Mouse (Mus musculus) heart, postnatal 36 days (tissue): Measurements from ENCODE around the gene Ube3c. TPM values are rescaled to one million over a fixed set of nuclear protein-coding genes. Genes with fewer than 3 reads are reported as not detected.
"Not testable (repeated sequence)": the region's sequence is repeated elsewhere in the genome, so short reads cannot be mapped to it uniquely, and the experiment has no call there.

Source experiments
- DNase-seq, 2 experiments: peaks; one replicate each; pipeline ENCODE4 v3.0.0; 2021 to 2022
- intact Hi-C: fragments of 180-260 bp; cut with DNase I; formaldehyde crosslinking; loops from one replicate; pipeline ENCODE4 v1.15.1; 2025
- total RNA-seq, 2 experiments: library from RNA; stranded (reverse); gene quantifications; 2 replicates each; pipeline ENCODE4 v1.2.3; 2021

Gene Ube3c
- total RNA-seq, 2 experiments from 2014 or later, result 37.1 to 40.1 TPM

DNA sequence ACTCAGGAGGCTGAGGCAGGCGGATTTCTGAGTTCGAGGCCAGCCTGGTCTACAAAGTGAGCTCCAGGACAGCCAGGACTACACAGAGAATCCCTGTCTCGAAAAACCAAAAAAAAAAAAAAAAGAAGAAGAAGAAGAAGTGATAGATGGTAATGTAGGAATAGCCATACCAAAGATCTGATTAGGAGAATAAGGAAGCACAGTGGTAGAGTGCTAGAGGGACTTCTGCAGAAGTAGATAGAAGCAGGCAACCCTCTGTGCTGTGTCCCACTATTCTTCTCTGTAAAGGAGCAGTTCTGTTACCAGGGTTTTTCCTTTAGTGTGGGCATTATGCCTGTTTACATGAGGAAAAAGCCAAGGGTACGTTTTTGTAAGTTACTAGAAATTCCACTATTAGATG lies 92.2 kb downstream of the Ube3c start:
- DNase-seq, intact Hi-C loops: not testable (repeated sequence)

DNA sequence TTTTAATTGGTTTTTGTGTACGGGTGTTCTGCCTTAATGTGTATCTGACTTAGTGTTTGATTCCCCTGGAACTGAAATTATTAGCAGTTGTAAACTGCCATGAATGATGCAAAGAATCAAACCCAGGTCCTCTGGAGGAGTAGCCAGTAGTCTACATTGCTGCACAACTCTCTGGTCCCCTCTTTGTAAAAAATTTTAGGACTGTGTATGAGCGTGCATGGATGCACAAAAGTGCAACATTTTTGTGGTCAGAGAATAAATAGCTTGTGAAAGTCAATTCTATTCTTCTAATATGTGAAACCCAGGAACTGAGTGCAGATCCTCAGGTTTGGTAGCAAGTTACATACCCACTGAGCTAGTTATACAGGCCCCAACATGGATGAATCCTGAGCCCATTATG lies 96.3 kb downstream of the Ube3c start:
- no peak for DNase-seq
- intact Hi-C loops, result no loop called here

DNA sequence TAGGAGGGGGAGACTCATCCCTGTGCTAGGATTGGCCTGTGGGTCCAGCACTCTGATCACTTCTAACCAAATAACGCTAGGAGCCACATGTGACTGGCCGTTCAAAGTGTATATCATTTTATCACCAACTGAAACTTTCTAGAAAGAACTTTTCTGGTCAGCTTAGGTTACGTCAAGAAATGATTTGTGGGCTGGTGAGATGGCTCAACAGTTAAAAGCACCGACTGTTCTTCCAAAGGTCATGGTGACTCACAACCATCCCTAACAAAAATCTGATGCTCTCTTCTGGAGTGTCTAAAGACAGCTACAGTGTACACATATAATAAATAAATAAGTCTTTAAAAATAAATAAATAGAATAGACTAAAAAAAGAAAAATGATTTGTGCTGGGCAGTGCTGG lies 103.5 kb downstream of the Ube3c start:
- no peak for DNase-seq
- intact Hi-C loops, result no loop called here

DNA sequence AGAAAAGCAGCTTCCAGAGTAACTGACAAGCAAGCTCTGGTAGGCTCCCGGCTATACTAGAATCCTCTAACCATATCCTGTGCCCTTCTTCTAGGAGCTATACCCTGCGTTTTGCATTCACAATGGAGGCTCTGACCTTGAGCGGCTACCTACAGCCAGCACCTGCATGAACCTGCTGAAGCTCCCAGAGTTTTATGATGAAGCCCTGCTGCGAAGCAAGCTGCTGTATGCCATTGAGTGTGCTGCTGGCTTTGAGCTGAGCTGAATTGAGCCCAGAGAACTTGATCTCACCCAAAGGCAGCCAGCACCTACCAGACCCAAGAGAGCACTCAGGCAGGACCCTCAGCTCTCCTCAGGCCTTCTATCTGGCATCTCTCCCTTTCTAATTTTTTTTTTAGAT lies 105.3 kb downstream of the Ube3c start:
- DNase-seq, result no peak
- intact Hi-C loops, result no loop called here

DNA sequence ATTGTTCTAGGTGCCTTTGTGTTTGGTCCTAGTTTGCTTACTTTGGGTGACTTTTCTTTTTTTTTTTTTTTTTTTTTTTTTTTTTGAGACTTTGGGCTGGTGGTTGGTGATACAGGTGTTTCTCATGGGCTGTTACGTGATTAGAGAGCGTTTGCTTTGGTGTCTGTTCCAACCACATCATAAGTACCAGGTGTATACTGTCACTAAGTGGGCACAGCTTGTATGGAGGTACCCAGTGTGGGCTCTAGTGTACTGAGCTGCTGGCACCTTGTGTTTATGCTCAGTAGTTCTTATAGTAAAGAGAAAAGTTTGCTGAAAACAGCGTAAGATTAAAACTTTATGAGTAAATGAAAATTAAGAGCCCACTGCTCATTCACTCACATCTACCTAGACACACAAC lies 107.4 kb downstream of the Ube3c start:
- DNase-seq, result no peak
- intact Hi-C loops, result no loop called here

DNA sequence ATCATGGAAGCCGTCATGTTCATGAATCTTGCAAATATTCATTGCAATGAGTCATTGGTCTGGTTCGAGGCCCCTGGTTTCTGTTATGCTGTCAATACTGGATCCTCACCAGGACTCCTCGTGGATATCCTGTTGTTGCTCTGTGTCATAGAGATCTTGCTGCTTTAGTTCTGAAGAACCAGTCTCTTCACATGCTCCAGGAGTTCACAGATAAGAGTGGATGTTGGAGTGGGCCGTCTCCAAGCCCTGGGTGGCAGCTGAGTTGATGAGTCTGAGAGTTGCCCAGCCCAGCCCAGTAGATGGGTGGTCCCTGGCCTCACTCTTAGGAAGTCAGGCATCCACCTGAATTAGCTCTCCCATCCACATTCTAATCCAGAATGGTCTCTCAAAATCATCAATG lies 116.0 kb downstream of the Ube3c start:
- no peak for DNase-seq
- intact Hi-C loops, result no loop called here

DNA sequence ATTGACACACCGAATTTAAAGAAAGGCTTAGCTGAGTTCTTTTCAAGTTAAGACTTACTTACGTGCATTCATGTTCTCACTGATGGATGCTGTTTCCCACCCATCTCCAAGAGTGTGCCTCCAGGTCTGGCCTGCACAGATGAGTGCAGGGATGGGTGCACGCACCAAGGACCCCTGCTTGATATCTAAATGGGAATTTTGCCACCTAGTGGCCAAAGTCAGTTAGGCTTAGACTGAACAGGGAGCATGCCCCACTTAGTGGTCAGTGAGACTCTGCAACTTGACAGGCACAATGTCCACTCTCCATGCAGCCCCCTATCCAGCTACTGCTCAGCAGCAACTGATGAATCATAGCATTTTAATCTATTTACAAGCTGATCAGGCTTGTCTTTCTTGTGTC lies 118.6 kb downstream of the Ube3c start:
- intact Hi-C loops, result loop anchor here (1.0 kb wide), 1 partner anchor 298 kb away; no protein-coding TSS in a partner anchor
- DNase-seq, result peak in 1 of 2 experiments; percentile 18

DNA sequence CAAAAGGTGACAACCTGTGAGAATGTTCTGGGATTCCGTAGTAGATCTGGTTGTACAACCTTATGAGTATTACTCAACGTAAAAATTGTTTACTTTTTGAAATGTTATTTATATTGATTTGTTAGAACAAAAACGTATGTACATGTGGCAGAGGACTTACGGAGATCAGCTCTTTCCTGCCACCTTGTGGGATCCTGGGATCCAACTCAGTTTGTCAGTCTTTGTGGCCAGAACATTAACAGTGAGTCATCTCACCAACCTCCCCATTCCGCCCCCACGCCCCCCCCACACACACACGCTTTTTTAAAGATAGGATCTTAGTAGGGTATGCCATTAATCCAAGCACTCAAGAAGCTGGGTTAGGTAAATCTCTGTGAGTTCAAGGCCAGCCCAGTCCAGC lies 119.3 kb downstream of the Ube3c start:
- no peak for DNase-seq
- intact Hi-C loops, result no loop called here

DNA sequence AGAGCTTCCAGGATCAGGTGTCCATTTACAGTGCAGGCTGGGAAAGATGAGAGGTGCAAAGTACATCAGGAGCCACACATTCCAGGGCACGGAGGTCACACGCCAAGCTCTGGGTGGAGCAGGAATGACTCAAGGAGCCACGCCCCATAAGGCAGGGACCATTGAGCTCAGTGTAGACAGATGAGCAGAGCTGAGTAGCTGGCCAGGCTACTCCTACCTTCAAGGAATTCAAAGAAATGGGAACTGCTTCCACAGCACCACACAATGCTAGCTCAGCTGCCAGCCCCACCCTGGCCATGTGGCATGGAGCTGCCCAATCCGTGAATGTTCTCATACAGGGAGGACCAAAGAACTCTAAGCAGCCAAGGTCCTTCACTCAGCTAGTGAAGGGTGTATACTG lies 129.5 kb downstream of the Ube3c start:
- DNase-seq, result no peak
- intact Hi-C loops, result no loop called here

DNA sequence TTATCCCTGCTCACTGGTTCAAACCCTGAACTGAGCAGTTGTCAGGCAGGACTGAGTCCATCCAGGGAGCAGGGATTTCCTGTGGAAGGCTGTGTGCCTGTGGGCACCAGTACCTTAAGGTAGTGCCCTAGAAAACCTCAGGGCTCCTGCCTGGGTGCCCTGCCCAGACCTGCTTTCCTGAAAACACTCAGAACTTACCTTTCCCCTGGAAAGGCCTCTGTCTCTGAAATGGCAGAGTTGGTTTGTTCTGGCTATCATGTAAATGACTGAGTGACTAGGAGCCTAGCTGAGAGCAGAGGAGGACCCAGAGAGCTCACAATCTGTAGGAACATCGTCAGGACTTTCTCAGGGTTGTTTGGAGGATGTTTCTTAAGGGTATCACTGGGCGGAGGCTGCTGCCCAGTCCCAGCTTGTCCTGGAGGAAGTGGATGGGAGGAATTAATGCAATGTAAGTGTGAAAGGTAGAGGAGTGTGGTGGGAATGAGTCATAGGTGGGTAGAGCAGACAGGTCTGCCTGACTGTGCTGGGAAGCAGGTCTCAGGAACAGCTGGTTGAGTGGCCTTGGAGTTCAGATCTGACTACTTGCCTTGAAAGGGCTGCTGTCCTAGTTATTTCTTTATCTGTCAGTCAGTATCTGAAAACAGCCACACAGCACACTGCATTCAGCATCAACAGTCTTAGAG lies 130.6 kb downstream of the Ube3c start:
- intact Hi-C loops, result no loop called here
- no peak for DNase-seq

DNA sequence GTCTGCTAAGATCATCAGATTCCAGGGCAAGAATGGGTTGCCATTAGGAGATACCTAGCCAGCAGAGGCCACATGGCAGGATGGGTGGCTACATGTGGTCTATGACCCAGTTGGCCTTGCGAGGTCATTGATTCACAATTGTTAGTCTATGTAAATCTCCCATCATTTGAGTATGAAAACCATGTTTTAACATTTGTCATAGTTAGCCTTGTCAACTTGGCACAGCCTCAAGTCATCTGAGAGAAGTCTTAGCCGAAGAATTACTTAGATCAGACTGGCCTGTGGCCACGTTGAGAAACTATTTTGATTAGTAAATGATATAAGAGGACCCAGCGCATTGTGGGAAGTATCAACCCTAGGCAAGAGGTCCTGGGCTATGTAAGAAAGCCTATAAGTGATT lies 138.2 kb downstream of the Ube3c start:
- intact Hi-C loops, result no loop called here
- no peak for DNase-seq

DNA sequence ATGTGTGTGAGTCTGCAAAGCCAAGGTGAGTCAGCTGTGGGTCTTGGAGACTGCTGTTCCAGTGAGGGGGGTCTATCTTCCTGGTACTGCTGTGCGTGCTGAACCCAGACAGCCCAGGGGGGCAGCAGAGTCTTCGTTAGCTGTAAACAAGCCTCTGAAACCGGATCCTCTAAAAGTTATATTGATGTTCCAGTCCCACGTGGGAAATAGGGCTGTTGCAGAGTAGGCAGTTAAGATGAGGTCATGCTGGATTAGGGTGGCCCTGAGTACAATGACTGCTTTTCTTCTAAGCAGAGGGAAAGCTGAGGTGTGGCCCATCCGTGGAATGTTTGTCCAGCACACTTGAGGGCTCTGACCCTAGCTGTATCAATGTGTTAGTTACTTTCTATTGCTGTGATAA lies 139.2 kb downstream of the Ube3c start:
- intact Hi-C loops, result no loop called here
- DNase-seq, result no peak

DNA sequence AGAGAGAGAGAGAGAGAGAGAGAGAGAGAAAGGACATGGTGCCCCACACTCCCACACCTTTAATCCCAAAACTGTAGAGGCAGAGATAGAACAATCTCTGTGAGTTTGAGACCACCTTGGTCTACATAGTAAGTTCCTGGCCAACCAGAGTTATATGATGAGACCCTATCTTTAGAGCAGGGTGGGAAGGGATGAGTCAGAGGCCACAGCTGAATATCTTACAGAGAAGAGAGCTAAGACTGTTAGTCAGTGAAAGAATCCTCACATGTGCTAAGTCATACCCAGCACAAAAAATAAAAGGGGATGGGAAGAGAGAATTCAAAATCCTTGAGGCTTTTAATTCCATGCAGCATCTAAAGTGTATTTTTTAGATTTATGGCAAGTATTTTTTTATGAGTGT lies 142.6 kb downstream of the Ube3c start:
- DNase-seq, result no peak

DNA sequence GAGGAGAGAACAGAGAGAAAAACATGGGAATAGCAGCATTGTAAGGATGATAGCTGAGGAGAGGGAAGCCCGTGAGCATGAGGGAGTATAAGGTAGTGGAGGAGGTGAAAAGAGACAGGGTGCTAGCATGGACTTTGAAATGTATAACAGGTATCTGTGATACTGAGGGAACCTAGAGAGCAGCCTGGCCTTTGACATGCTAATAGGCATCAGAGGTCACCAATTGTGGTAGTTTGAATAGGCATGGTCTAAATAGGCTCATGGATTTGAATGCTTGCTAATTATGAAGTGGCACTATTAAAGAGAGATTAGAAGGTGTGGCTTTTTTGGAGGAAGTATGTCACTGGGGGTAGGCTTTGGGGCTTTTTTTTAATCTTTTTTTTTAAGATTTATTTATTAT lies 143.9 kb downstream of the Ube3c start:
- intact Hi-C loops, result no loop called here
- no peak for DNase-seq

More for the DNA sequence above, 142.6 kb downstream of the Ube3c start:
- intact Hi-C loops, result no loop called here

DNA sequence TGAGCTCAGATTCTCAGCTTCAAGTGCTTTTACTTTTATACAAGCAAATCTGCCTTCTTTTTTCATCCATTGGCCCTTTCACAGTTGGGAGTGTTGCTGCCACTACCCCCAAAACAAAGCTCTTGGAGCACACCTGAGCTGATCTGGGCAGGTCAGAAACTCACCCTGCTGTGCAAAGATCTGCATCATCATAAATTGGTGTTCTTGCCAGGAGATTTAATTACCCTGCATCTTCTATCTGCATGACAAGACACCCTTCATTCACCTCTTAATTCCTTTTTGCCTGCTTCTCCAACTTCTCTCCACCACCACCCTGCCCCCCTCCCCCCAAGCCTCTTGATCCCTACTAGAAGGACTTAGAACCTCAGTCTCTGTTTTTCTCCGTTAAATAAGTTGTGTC lies 152.1 kb downstream of the Ube3c start:
- DNase-seq, result no peak
- intact Hi-C loops, result no loop called here

DNA sequence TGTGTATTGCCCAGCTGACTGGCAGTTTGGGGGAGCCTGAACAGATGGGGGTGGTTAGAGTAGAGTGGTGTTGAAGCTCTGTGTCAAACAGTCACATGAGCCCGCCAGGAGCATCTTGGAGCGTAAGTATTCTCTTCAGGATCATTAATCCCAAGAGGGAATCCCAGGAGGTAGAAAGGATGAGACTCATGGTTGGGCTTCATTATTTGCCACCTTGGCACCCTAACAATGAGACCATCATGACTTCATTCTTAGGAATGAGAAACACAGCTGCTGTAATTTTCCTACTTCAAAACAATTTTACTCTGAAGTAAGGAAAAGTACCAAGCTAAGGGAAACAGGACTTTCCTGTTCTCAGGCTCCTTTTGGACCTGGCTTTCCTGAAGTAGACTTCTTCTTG lies 156.3 kb downstream of the Ube3c start:
- no peak for DNase-seq
- intact Hi-C loops, result no loop called here

Other genes with a start within 250 kb of the Ube3c start
- 10 to 100 TPM; 12.5 to 15.2 TPM for gene Lmbr1, start 190.9 kb upstream of the Ube3c start, total RNA-seq
- 10 to 100 TPM; 12.9 to 13.3 TPM for gene Nom1, start 134.6 kb upstream of the Ube3c start, total RNA-seq
- gene Mnx1, start 90.8 kb upstream of the Ube3c start, total RNA-seq, result not detected
- 10 to 100 TPM; 74.6 to 76.6 TPM for gene Dnajb6, start 166.4 kb downstream of the Ube3c start, total RNA-seq
- gene Gm5129, start 166.7 kb downstream of the Ube3c start, total RNA-seq, result 1 to 10 TPM; 1.2 to 1.4 TPM